Mouse (Mus musculus) thymus, adult 2 months (tissue): Measurements from ENCODE around the gene Pik3c2b. TPM values are rescaled to one million over a fixed set of nuclear protein-coding genes. Genes with fewer than 3 reads are reported as not detected.

Experiments
- DNase-seq: peaks from one replicate; pipeline ENCODE4 v3.0.0; 2021
- H3K27ac ChIP-seq: fragments of 200-500 bp; 2 replicates; pipeline ENCODE4 v1.5.1; 2012; ENCODE audit warnings: low read length, control low read depth; ENCODE audit not compliant: control insufficient read depth, insufficient read depth
- H3K27me3 ChIP-seq: fragments of 200-500 bp; 2 replicates; pipeline ENCODE4 v1.6.1; 2012; ENCODE audit warnings: mild to moderate bottlenecking, low read length, moderate library complexity, mixed read lengths; ENCODE audit not compliant: control insufficient read depth, insufficient read depth
- H3K36me3 ChIP-seq: fragments of 200-500 bp; 2 replicates; pipeline ENCODE4 v1.6.1; 2012; ENCODE audit warnings: mild to moderate bottlenecking, low read length, moderate library complexity; ENCODE audit not compliant: control insufficient read depth, insufficient read depth
- H3K4me1 ChIP-seq: fragments of 200-500 bp; replicated peaks from 2 replicates; pipeline ENCODE4 v1.6.1; 2012; ENCODE audit warnings: low read length; ENCODE audit not compliant: control insufficient read depth, insufficient read depth
- H3K4me3 ChIP-seq: fragments of 200-500 bp; 2 replicates; pipeline ENCODE4 v1.5.1; 2012; ENCODE audit warnings: mild to moderate bottlenecking, low read length, control low read depth, moderate library complexity; ENCODE audit not compliant: control insufficient read depth, insufficient read depth
- CTCF ChIP-seq: fragments of 200-500 bp; IDR thresholded peaks from 2 replicates; pipeline ENCODE4 v1.5.1; 2012; ENCODE audit warnings: mild to moderate bottlenecking, control low read depth, low read length, moderate library complexity, borderline replicate concordance; ENCODE audit not compliant: control insufficient read depth, poor library complexity, insufficient read depth; ENCODE audit errors: extremely low read depth
- POLR2A ChIP-seq: fragments of 200-500 bp; IDR thresholded peaks from 2 replicates; pipeline ENCODE4 v1.6.1; 2012; ENCODE audit warnings: mild to moderate bottlenecking, low read length, control low read depth, moderate library complexity; ENCODE audit not compliant: control insufficient read depth, poor library complexity, insufficient read depth; ENCODE audit errors: extremely low read depth
- WGBS: fragments of 180-500 bp; shearing (Covaris S2); methylation state at CpG from one replicate; pipeline ENCODE4 v1.1.7; 2018; 5-methylcytosine and 5-hydroxymethylcytosine counted together
- polyA plus RNA-seq: library from polyadenylated mRNA; depleted of rRNA; stranded (reverse); fragments of >200 nt; gene quantifications from 2 replicates; pipeline ENCODE4 v1.2.3, GENCODE M21; 2012; rRNA removed

The Pik3c2b gene
- polyA plus RNA-seq, result 9.5 and 12.1 TPM in 2 replicates

DNA sequence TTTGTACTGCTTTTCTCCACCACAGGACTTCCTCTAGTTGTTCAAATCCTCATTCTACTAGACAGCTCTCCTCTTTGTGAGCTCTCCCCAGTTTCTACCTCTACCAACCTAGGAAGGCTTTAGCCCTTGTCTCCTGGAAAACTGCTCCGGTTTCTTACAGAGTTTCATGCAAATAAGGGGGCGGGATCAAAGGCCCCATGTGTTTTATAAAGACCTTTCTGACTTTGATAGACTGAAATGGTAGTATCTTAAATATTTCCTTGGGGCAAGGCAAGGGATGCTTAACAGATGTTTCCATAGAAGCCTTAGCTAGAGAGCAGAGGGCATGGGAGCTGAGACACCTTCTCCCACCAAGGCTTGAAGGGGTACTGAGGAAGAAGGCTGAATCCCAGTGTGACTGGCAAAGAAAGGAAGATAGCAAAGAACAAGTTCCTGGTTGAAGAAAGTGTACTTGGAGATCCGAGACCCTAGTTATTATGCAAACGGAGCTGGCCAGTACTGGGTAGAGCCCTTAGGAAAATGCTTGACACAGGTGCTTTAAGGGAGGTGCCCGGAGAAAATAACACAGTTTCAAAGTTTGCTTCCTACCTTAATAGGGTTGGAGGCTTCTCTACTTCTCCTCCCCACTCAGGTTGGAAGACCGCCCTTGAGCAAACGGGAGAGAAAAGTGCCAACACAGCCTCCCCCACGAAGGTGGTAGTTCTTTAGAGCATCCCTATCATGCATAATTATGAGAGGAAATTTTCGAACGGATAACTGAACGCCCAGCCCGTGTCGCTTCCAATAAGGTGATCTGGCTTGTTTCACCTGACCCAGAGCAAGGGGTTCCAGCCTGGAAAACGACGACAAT is at the start of gene Pik3c2b:
Gene Pik3c2b, plus strand, starts transcription at position 657 of the 850 bp plus-strand sequence.
- no peaks in the 10 kb centered on the region for H3K27me3 ChIP-seq
- 10% methylated on average over 15 of the region's 15 CpGs for WGBS

GRCm38 (mm10) chr1:133000347-133000746 is 45.1 kb upstream of the Pik3c2b start:
- H3K27me3 ChIP-seq, result no peaks in the 10 kb centered on the region
- no peak overlapping the region for H3K27ac ChIP-seq
- no peak for DNase-seq
- H3K36me3 ChIP-seq, result peaks cover 82% of the 10 kb centered on the region
- no peak for TF ChIP-seq CTCF
- no peak for TF ChIP-seq POLR2A
- no peaks in the 10 kb centered on the region for H3K4me1 ChIP-seq
- WGBS, result 90% methylated on average over 6 of the region's 6 CpGs
- no peak overlapping the region for H3K4me3 ChIP-seq

More for the DNA sequence above, at the start of gene Pik3c2b:
- TF ChIP-seq CTCF, result no peak
- no peak for TF ChIP-seq POLR2A
- Histone ChIP-seq H3K36me3 (no peaks in the 10 kb centered on the region), H3K4me3 (peak within 1 kb of the TSS; percentile 90), H3K27ac (no peak within 1 kb of the TSS), H3K4me1 (peaks cover 20% of the 10 kb centered on the region)
- DNase-seq, result no peak

- H3K27me3 ChIP-seq, result no peaks in the 10 kb centered on the region
- no peak overlapping the region for H3K27ac ChIP-seq
- WGBS, result 94% methylated on average over 3 of the region's 3 CpGs
- no peak overlapping the region for H3K4me3 ChIP-seq
- H3K4me1 ChIP-seq, result no peaks in the 10 kb centered on the region
- peaks cover 47% of the 10 kb centered on the region for H3K36me3 ChIP-seq
- TF ChIP-seq POLR2A (no peak), CTCF (no peak)
- DNase-seq, result no peak
Observed at GRCm38 (mm10) chr1:133006571-133006970, 38.9 kb upstream of the Pik3c2b start.

DNA sequence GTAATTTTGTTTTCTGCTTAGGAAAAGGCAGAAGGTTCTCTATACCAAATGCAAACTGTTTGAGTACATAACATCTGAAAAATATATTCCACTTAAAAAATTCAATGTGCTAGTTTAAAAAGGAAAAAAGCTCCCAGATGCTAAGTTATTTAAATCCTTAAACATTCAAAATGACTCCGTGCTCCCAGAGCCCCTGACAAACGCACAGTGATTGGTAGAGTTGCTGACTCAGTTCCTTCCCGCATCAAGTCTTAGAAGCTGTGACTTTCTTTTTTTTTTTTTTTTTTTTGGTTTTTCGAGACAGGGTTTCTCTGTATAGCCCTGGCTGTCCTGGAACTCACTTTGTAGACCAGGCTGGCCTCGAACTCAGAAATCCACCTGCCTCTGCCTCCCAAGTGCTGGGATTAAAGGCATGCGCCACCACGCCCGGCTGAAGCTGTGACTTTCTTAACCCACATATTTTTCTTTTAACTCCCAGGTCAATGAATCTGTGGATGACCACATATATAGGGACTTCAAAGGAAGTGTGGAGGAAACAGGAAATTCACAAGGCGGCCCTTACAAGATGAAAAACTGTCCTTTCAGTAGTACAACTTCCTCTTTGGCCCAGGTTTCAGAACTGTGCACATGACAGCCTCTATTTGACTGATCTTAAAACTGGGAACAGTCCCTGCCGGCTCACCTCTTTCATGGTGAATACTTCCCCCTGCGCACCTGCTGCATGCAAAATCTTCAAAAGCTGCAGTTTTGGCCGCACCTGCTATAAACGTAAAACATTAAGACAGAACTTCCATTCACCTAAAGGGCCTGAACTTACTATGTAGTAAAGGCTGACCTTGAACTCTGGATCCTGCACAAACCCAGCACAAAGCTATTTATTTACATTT is 33.3 kb upstream of the Pik3c2b start:
- TF ChIP-seq CTCF (no peak), POLR2A (no peak)
- Histone ChIP-seq H3K4me1 (no peaks in the 10 kb centered on the region), H3K4me3 (no peak overlapping the region), H3K27me3 (no peaks in the 10 kb centered on the region), H3K36me3 (peaks cover 48% of the 10 kb centered on the region), H3K27ac (no peak overlapping the region)
- 29% methylated on average over 13 of the region's 13 CpGs for WGBS
- DNase-seq, result peak; percentile 46

GRCm38 (mm10) chr1:133013331-133013730 is 32.1 kb upstream of the Pik3c2b start:
- DNase-seq, result no peak
- no peaks in the 10 kb centered on the region for H3K4me1 ChIP-seq
- H3K4me3 ChIP-seq, result no peak overlapping the region
- no peak overlapping the region for H3K27ac ChIP-seq
- TF ChIP-seq POLR2A (no peak), CTCF (no peak)
- peaks cover 57% of the 10 kb centered on the region for H3K36me3 ChIP-seq
- no peaks in the 10 kb centered on the region for H3K27me3 ChIP-seq

DNA sequence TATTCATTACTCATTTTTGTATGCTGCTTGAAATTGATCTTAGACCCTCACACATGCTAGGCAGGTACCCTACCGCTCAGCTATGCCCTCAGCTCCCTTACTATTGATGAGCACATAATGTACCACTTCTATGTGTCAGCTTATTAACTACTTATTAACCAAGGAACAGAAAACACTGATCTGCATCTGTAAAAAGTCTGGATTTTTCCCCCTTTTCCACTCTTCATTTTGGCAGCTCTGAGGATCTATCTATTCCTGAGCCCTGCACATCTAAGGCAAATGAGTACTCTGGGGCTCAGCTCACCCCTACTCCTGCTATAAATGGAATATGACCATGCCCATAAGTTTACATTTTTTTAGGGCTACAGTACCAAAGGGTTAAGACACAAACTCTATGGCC is 31.3 kb upstream of the Pik3c2b start:
- no peak overlapping the region for H3K27ac ChIP-seq
- 91% methylated on average over 1 of the region's 1 CpGs for WGBS
- H3K36me3 ChIP-seq, result peaks cover 57% of the 10 kb centered on the region
- H3K4me3 ChIP-seq, result no peak overlapping the region
- TF ChIP-seq POLR2A, result no peak
- TF ChIP-seq CTCF, result no peak
- H3K4me1 ChIP-seq, result no peaks in the 10 kb centered on the region
- DNase-seq, result no peak
- H3K27me3 ChIP-seq, result no peaks in the 10 kb centered on the region
